Mouse (Mus musculus) liver, embryonic 14.5 days (tissue): ENCODE data around the gene Gpr142.

Experiments used
- CTCF ChIP-seq: IDR thresholded peaks from 2 replicates; pipeline ENCODE4 v1.5.1; 2016; ENCODE audit warnings: antibody characterized with exemption, low read depth, control low read depth
- EP300 ChIP-seq: IDR thresholded peaks from 2 replicates; pipeline ENCODE4 v1.6.1; 2016; ENCODE audit warnings: antibody characterized with exemption, low read depth

DNA sequence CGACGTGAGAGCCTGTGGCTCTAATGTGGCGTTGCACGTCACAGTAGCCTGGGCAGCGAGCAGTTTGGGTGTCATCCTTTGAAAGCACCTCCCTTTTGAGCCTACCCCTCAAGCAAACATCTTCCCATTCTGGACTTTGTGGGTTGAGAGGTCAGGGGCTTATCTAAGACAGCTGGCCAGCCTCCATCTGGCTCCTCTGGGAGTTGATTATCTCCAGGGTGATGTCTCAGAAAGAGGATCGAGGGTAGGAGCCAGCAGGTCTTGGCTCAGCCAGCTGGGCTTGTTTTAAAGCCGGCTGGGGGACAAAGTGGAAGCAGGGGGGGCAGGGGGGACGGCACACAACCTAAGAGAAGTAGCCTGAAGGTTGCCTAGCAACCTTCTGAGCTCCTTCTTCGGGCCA lies 18.6 kb upstream of the Gpr142 start:
- TF ChIP-seq CTCF (no peak), EP300 (no peak)
